Mouse (Mus musculus) CD8-positive naive resting alpha-beta T cell, adult 2 months (primary cell): Measurements from ENCODE around the gene Tomm70a.
A peak's percentile ranks its signal among the peaks of the same experiment; 100 is the strongest.
"Not testable (repeated sequence)": the region's sequence is repeated elsewhere in the genome, so short reads cannot be mapped to it uniquely, and the experiment has no call there.

Experiments used
- DNase-seq, 2 experiments: peaks; one replicate each; pipeline ENCODE4 v3.0.0; 2022; ENCODE audit warnings: low read depth in 2 of 2, low spot score in 2 of 2

Tomm70a gene

DNA sequence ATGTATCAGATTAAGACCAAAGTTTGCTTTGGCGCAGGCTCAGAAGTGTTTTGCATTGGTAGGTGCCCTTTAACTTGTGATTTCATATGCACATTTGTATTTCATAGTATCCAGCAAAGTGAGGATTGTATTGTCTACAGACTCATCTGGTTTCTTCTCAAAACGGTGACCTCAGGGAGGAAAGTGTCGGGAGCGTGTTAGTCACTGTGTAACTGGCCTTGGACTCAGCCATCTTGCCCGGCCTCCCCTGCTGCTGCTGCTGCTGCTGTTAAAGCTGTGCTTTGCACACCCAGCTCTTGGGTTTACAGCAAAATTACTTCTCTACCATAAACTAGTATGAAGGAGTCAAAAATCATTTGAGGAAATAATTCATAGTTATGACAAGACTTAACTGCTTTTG is 23.2 kb downstream of the Tomm70a start:
- no peak for DNase-seq

DNA sequence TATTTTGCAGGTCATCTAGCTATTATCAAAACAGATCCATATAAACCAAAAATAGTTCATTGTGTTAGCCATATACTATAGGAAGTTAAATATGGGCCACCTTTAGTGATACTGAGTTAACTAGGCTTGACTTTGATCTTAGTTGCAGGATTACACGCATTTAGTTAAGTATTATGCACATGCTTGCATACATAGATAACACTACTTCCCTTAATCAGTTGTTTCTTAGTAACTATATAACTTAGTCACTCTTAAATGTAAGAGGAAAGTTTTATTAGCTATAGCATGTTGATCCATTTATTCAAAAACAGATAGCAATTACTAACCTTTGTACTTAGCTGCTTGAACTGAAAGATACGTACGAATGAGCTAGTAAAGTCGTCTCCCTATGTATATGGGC is 29.9 kb downstream of the Tomm70a start:
- no peak for DNase-seq

DNA sequence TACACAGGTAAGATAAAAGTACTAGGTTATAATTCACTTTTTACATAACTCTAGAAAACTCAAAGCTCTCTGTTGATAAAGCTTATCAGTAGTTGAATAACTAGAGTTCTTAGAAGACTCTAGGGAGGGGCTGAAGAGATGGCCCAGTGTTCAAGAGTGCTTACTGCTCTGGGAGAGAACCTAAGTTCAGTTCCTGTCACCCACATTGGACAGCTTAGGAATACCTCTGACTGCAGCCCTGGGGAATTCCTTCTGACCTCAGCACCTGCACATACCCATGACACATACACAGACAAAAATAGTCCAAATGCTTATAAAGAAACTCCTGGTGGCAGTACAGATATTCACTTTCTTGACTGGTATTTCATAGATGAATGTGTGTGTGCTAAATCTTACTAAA is 34.4 kb downstream of the Tomm70a start:
- no peak for DNase-seq

DNA sequence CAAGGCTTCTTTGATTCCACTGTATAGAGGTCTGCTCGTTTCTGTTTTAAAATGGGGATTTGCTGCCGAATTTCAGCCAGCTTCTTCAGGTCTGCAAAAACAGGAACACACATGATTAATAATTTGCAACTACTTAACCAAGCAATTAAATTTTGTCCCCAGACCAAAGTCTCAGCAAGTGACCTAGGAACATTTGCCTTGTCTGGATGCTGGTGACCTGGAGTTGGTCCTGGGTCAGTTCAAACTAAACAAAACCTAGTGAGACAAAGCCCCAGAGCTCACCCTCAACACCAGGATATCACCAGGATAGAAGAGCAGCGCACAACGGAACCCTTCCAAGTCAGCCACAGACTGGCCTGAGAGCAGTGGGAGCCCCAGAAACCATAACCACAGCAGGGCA is 35.6 kb downstream of the Tomm70a start:
- no peak for DNase-seq

DNA sequence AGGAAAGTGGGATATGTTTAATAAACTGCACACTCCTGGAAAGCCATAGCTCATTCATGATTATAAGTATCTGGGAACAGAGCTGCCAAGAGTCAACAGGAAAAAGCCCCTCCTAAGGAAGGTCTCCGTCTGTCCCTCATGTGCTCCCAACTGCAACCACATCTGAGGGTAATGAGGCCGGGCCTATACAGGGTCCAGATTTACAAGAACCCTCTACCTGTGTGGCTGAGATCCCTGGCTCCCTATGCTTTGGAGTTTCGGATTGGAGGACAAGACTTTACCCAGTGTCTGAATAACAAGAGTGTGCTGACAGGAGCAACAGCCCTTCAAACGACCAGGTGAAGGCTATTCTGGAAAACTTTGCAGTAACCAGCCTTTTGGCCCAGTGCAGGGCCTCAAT is 36.2 kb downstream of the Tomm70a start:
- DNase-seq = no peak

DNA sequence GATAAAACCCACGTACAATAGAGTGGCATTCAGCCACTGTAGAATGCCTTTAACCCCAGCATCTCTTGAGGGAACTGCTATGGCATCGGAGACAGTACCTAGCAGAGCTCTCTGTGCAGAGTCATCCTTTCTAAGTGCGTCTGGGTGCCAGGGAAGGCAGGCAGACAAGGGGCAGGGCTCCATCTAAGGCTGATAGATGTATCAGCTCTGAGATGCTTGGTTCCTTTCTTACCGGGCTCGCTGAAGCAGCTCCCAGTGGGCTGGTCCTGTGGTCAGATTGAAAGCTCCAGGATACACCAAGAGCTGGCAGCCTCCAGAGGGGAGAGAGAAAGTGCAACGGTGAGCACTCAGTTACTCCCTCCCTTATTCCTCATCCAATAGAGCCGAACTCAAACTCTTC is 38.3 kb downstream of the Tomm70a start:
- no peak for DNase-seq

DNA sequence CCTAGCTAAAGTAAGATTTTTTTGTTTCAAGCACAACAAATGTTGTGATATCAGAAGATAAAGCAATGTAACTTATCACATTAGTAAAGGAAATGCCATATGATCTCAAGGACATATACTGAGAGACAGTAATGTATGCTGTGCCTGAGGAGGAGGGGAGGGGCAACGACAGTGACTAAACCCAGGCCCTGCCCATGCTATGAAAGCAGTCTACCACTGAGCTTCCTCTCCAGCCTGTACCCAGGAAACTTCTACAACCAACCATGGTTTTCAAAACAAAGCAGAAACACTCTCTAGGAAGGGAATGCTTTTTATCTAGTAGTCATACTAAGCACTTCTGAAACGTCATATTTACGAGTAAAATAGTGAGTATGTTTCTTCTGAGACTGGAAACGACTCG is 41.3 kb downstream of the Tomm70a start:
- no peak for DNase-seq

DNA sequence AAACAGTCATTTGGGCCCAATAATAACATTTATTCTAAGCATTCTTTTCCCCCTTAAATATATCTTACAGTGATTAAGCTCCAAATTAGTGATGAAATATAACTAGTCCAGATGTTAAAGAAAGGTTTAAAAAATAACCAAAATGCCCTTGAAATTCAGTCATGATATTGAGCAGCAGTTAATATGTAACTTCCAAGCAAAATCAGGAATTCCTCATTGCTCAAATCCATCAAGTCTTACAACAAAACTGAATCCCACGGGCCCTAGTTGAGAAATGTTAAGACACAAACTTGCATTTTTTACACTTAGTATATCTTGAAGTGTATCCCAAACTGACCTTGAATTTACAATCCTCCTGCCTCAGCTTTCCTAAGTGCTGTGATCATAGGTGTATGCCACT is 42.2 kb downstream of the Tomm70a start:
- no peak for DNase-seq

DNA sequence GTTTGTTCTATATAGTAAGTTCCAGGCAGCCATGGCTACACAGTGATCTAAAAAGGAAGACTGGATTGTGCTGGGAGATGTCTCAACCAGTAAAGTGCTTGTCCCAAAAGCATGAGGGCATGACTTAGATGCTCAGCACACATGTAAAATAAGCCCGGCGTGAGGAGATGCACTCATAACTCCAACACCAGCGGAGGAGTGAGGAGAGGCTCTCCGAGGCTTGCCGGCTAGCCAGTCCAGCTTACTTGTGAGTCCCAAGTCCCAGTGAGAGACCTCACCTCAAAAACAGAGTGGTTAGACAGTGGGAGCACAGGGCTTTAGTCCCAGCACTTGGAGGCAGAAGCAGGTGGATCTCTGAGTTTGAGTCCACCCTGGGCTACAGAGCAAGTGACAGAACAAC is 43.7 kb downstream of the Tomm70a start:
- DNase-seq = no peak

DNA sequence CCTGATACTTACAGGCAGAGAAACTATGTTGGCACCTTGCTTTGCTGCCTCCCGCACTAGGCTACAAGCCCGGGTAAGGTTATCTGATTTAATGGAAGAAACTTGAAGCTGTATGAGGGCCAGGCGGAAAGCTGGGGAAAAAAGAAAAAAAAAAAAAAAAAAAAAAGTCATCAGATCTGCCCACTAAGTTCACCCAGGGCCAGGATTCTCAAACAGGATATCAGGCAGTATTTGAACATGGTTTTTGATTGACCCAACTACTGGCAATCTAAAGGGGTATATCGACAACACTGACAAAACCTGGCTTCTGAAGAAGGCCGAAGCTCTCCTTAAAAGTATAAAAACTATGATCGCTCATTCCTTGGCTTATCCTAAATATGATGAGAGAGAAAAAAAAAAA is 44.6 kb downstream of the Tomm70a start:
- no peak for DNase-seq

DNA sequence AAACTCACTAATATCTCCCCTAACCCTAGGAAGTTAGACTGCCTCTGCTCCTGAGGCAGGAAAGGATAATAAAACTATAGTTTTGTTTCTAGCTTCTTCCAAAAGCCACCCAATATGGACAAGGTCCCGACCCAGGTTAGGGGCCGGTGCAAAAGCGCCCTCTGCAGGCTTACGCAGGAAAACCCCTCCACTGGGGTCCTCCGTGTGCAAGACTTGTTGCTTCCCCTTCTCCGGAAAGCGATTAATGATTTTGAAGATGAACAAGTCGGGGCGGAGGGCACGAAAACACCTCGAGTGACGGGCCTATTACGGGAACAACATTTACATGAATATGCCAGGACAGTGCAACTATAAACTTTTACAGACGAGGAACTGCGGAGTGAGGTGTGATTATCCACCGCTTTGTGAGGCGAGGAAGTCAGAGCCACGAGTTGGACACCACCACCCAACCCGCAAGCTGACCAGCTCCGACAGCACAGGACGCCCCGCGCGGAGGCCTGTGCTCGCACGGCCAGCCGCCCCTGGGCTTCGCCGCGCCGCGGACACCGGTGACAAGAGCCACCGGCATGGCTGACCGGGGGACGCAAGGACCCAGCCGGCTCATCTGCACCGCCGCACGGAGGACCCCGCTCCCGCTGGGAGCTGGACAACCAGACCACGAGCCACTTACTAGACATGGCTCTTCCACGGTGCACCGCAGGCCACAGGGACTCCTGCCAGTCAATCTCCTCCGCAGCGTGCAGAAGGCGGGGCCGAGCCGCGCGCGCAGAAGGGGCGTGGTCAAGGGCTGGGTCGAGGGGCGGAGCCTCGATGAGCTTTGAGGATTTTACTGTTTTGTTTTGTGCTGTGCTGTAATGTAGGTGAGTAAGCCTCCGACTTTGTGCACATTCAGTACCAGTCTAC is 45.4 kb downstream of the Tomm70a start, which contains the start of gene Nit2:
Gene Nit2 (minus strand): TSS at position 731 of the 903 bp plus-strand sequence.
- peak; percentile 92 to 96 for DNase-seq

DNA sequence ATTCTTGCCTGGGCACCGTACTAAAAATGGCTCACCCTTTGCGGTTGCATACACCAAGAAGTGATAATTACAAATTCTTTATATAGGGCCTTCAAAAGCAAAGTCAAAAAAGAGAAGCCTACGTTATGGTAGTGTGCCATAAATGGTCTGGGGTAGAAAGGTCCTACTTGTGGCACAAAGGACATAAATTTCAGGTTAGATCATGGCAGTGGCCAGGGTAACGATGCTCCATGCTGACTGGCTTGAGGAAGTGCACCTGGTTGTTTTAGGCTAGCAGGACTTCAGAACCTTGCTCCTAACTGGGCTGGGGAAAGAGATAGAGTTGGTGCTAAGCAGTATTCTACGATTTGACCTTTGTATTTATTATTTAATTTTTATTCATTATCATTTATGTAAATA is 46.0 kb downstream of the Tomm70a start:
- DNase-seq = no peak

DNA sequence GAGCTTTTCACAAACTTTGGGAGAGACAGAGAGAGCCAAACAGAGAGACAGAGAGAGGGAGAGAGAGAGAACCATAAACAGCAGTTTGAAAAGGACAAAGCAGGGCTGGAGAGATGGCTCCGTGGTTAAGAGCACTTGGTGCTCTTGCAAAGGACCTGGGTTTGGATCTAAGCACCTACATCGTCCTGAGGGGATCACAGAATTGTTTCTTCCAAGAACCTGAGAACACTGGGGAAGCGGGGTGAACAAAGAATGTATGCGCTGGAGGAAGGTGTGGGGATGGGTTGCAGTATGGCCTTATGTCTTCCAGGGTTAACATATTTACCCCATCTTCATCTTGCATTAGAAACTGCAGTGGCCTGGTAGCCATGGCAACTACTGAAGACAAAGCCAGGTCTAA is 46.7 kb downstream of the Tomm70a start:
- DNase-seq = no peak

DNA sequence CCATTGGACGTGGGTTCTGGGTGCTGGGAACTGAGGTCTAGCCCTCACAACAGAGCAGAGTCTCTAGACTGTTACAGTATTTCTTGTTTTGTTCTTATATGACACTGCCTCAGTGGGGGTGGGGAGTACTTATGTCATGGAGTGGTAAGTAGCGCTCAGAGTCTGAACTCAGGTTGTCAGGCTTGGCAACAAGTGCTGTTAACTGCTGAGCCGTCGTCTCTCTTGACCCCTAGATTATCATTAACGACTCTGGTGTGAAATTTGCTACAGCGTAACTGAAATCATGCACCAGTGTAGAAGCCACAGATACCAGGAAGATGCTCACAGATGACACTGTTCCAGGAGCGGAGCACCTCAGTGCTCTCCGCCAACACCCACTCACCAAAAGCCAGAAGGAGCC is 49.7 kb downstream of the Tomm70a start:
- DNase-seq = no peak

DNA sequence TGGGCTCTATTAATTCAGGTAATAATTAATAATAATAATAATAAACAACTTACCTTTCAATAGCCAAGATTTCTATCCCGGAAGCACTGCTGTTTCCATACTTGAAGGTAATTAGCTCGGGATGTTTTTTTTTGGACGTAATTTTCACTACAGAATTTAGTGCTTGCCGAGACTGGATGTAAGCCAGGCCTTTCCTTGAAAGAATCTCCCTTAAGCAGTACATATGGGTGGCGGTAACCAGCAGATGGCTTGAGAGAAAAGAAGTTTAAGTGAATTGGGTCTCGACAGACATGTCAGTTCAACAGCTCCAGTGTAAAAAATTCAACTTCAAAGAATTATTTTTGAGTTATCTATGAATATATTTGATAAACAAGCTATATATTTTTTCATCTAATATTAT is 50.1 kb downstream of the Tomm70a start:
- DNase-seq = no peak

DNA sequence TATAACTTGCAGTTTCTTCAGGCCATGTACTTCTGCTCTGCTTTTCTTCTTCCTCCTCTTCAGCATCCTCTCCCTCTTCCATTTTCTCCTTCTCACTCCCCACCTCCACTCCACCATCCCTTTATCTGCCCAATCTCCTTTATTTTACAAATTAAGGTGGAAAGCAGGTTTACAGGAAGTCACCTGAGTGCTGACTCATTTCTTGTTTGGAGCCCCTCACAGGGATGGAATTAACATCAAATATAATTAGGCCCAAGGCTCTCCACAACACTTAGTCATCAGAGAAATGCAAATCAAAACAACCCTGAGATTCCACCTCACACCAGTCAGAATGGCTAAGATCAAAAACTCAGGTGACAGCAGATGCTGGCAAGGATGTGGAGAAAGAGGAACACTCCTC is 53.0 kb downstream of the Tomm70a start:
- DNase-seq = not testable (repeated sequence)

DNA sequence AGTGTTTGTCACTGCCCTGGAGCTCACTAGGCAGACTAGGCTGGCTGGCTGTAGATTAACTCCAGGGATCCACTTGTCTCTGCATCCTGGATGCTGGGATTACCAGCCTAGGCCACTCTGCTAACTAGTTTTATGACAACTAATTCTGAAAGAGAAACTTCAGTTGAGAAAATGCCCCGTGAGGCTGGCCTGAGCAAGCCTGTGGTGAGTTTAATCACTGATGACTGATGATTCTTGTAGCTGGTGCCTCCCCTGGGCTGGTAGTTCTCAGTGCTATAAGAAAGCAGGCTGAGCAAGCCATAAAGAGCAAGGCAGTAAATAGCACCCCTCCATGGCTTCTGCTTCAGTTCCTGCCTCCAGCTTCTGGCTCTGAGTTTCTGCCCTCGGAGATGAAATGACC is 54.2 kb downstream of the Tomm70a start:
- DNase-seq = no peak

DNA sequence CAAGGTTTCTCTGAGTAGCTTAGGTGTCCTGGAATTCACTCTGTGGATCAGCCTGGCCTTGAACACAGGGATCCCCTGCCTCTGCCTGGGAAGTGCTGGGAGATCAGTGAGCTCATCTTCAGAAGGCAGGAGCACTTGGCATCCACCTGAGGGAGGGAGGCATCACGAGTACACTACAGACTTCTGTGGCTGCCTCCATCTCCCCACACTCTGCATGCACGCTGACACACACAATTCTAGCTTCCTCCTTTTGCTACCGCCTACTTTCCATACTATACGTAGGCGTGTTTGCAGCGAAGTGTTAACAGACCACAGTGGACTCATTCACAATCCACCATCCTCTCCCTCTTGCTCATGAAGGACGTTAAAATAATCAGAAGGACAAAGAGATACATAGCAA is 54.8 kb downstream of the Tomm70a start:
- DNase-seq = no peak

DNA sequence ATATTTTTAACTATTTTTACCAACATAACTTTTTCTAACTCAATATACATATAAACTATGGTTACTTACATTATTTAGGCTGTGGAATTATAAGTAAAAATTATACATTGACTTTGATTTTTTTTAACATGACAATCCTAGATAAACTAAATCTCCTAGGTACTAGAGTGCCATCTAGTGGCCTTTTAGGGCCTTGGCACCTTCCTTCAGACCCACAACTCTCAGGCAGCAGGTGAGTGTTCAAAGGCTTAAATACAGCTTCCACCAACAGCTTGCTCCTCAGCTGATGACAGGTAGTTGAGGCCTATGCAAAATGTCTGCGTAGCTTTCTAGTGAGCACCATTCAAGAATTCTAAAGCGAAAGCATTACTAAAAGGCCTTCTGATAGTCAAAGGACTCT is 55.8 kb downstream of the Tomm70a start:
- DNase-seq = peak; percentile 19 to 44

DNA sequence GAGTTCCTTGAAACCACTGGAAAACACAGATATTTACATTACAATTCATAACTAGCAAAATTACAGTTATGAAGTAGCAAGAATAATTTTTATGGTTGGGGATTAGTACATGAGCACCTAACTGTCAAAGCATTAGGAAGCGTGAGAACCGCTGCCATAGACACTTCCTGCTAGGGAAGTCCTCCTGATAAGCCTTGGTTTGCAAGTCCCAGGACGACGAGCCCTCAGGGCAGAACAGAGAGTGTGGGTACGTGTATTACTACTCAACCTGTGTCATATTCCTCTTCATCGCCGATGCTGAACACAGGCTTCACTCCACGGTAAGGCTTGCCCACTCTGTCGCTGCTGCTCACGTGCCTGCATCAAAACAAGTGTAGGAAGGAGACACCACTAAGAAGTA is 56.2 kb downstream of the Tomm70a start:
- no peak for DNase-seq

DNA sequence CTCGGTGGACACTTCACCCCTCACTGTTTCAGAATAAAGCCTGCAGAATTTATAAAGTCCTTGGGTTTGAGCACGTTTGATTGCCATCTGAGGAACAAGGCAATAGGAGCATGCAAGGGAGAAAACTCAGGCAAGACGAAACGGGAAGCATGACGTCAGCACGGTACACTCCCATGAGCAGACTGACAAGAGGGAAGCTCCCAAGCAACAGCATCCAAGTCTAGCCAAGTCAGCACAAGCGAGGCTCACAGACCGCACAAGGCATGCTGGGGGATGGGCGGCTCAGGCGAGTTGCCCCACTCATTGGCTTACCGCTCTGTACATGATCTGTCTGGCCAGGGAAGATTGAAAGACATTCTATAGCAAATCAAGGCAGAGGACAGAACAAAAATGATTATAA is 59.7 kb downstream of the Tomm70a start:
- DNase-seq = no peak

DNA sequence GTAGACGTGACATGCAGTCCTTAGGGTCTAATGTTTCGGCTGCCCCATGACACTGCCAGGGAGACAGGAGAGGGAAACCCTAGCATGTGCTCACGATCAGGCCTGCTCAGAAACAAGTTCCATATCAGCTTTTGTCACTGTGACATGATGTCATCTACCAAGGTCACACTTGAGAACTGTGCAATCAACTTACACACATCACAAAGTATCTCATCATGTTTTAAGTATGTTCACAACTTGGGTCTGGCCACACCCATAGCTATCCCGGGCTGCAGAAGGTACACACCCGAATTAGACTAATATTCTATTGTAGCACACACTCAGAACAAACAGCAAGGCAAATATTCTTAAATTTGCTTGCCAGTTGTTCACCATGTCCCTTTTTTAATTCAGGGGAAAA is 60.5 kb downstream of the Tomm70a start:
- no peak for DNase-seq

DNA sequence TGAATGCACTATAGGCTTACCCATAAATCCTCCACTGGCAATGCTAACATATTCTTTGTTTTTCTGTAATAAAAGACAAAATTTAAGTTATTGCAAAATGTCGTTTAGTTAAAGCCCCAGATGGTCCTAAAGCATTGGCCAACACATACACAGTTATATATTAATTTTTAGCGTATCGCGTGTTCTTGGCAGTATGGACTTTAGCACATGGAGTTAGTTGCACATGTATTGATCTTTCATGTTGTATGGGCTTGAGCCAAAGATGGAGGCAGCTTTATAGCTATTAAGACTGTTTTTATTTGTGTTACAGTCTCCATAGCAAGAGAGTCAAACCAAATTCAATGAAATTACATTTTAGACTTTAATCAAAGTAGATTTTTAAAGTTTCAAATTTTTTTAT is 65.1 kb downstream of the Tomm70a start:
- DNase-seq = no peak
